Mouse (Mus musculus): ENCODE results near the gene Gm17617. TPM values are rescaled to one million over a fixed set of nuclear protein-coding genes. Genes with fewer than 3 reads are reported as not detected.
"Not testable (repeated sequence)": the region's sequence is repeated elsewhere in the genome, so short reads cannot be mapped to it uniquely, and the experiment has no call there.

Gm17617 gene
- polyA plus RNA-seq, 1 experiment, result not detected

DNA sequence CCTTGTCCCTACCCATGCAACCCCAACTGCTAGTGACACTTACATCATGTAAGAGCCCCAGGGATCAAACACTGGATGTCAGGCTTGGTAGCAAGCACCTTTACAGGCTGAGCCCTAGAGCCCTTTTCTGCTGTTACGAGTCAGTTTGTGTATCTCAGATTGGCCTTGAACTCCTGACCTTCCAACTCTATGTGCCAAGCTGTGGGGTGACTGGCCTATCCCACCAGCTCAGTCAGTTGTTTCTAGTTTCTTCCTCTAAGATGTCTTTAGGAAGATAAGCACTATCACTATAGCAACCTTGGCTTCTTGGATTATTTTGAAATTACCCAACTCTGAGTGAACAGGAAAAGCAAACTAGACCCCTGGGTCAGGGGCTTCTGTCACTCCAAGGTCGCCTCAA lies 30.0 kb downstream of the Gm17617 start:
- no peak for TF ChIP-seq POLR2A (IDR thresholded peaks at IDR 0.05; ENCODE audit: extremely low read depth, insufficient read depth, low read length)
- TF ChIP-seq CTCF (IDR thresholded peaks at IDR 0.05; ENCODE audit: extremely low read depth, insufficient read depth, low read length), result no peak
- Histone ChIP-seq H3K4me1 (ENCODE audit: control insufficient read depth, insufficient read depth, low read length) (peaks cover 11% of the 10 kb centered on the region), H3K27ac (ENCODE audit: insufficient read depth, low read length) (no peak overlapping the region), H3K4me3 (ENCODE audit: insufficient read depth, low read length) (no peak overlapping the region)

DNA sequence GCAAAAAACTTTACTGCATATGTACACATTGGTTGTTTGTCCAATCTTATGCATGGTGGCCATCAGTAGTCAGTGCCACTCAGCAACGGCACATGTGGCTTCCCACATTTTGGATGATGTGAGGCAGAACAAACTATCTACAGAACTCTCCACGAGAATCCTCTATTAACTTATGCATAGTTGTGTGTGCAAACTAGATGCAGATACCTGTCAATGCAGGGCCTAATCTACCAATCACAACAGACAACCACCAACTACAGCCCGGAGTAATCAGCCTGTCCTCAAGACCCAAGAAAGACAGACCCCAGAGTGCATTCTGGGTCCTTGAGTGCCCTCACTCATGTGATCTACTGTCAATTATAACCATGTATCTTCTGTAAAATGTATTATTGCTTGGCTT lies 31.0 kb downstream of the Gm17617 start:
- H3K27ac ChIP-seq (ENCODE audit: insufficient read depth, low read length), result no peak overlapping the region
- peaks cover 8% of the 10 kb centered on the region for H3K4me1 ChIP-seq (ENCODE audit: control insufficient read depth, insufficient read depth, low read length)
- no peak overlapping the region for H3K4me3 ChIP-seq (ENCODE audit: insufficient read depth, low read length)
- TF ChIP-seq POLR2A (IDR thresholded peaks at IDR 0.05; ENCODE audit: extremely low read depth, insufficient read depth, low read length) (no peak), CTCF (IDR thresholded peaks at IDR 0.05; ENCODE audit: extremely low read depth, insufficient read depth, low read length) (no peak)

DNA sequence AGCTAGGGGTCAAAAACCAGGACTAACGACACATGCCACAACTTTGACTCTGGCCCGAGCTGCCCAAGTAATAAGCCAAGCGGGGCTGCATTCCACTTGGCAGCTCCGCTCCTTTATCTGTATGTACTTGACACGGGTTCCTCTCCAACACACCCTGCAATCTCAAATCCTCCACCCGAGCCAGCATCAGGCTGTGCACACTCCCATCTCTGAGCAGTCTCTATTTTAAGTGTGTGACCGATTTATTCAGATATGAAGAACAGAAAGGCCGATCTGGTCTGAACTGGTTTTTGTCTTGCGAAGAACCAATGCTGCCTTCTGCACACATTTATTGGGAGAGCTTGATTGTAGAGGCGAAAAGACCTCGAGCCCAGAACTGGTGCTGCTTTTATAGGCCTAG lies 31.7 kb downstream of the Gm17617 start:
- Histone ChIP-seq H3K4me3 (ENCODE audit: insufficient read depth, low read length) (no peak overlapping the region), H3K4me1 (ENCODE audit: control insufficient read depth, insufficient read depth, low read length) (peaks cover 6% of the 10 kb centered on the region; the same call in 1 of the 2 replicates), H3K27ac (ENCODE audit: insufficient read depth, low read length) (no peak overlapping the region)
- TF ChIP-seq CTCF (IDR thresholded peaks at IDR 0.05; ENCODE audit: extremely low read depth, insufficient read depth, low read length) (no peak), POLR2A (IDR thresholded peaks at IDR 0.05; ENCODE audit: extremely low read depth, insufficient read depth, low read length) (no peak)

DNA sequence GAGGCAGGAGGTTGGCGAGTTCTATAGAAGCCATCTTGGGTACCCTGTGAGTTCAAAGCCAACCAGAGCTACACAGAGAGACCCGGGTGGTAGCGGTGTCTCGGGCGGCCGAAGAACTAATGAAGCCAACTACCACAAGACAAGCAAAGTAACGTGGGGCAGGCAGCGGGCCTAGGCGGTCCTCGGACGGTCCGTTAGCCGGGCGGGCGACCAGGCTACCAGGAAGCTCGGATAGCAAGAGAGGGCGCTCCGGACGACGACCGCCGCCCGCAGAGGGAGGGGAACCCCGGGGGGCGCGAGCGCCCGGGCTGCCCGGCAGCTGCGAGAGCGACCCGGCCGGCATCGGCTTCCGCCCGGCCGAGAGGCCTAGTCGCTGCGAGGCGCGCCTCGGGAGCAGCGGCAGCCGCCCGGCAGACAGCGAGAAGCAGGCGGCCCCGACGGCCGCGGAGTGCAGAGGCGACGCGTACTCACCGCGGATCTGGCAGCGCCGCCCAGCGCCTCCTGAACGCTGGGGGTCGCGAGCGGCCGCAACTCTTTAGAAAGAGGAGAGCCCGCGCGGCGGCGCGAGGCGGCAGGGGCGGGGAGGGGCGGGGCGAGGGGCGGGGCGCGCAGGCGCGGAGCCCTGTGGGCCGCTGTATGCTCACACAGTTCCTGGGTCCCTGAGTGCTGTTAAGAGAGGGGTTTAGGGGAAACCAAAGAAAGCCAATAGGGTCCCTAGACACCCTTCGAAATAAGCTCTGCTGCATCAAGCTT lies 33.4 kb downstream of the Gm17617 start, which contains the start of gene Uimc1:
TSS of gene Uimc1 (minus strand) at position 575 of the 753 bp plus-strand sequence.
- Histone ChIP-seq H3K27ac (ENCODE audit: insufficient read depth, low read length) (peak within 1 kb of the TSS; percentile 61; the same call in 1 of the 2 replicates), H3K4me3 (ENCODE audit: insufficient read depth, low read length) (peak within 1 kb of the TSS; percentile 47), H3K4me1 (ENCODE audit: control insufficient read depth, insufficient read depth, low read length) (peaks cover 1% of the 10 kb centered on the region; the same call in 1 of the 2 replicates)
- TF ChIP-seq POLR2A (IDR thresholded peaks at IDR 0.05; ENCODE audit: extremely low read depth, insufficient read depth, low read length) (peak; percentile 75), CTCF (IDR thresholded peaks at IDR 0.05; ENCODE audit: extremely low read depth, insufficient read depth, low read length) (no peak)

DNA sequence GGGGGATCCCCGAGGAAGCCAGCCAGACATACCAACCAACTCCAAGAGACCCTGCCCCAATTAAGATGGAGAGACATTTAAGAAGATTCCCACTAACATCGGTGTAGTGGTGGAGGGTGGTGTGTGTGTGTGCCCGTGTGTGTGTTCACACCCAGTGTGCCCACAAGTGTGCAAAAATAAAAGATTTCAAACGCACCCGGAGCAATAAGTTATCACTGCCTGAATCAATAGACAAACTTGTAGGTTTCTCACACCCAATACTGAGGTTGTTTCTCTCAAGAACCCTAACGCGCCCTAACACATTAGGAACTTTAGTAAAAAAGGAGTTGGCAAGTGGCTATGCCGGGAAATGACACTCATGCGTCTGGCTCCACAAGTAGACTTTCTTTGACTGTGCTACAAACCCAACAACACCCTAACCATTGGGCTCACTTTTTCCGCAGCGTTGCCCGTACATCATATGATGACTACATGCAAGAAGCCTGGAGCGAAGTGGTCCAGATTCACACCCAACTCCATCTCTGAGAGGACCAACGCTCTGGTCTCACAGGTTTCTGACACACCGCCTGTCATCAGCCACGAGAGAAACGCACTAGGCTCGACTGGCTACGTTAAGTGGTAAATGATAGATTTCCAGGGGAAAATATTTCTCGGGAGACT lies 34.2 kb downstream of the Gm17617 start:
- Histone ChIP-seq H3K4me3 (ENCODE audit: insufficient read depth, low read length) (peak overlapping the region; percentile 47), H3K4me1 (ENCODE audit: control insufficient read depth, insufficient read depth, low read length) (peaks cover 1% of the 10 kb centered on the region; the same call in 1 of the 2 replicates), H3K27ac (ENCODE audit: insufficient read depth, low read length) (no peak overlapping the region)
- TF ChIP-seq CTCF (IDR thresholded peaks at IDR 0.05; ENCODE audit: extremely low read depth, insufficient read depth, low read length), result no peak
- TF ChIP-seq POLR2A (IDR thresholded peaks at IDR 0.05; ENCODE audit: extremely low read depth, insufficient read depth, low read length), result no peak

DNA sequence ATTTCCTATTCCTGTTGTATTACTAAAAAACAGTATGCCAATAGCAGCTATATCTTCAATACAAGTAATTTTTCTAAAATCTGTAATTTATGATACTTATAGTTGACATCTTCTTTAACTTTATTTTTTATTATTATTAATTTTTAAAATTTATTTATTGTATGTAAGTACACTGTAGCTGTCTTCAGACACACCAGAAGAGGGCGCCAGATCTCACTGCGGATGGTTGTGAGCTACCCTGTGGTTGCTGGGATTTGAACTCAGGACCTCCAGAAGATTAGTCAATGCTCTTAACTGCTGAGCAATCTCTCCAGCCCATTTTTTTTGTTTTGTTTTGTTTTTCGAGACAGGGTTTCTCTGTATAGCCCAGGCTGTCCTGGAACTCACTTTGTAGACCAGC lies 35.5 kb downstream of the Gm17617 start:
- H3K27ac ChIP-seq (ENCODE audit: insufficient read depth, low read length); H3K4me3 ChIP-seq (ENCODE audit: insufficient read depth, low read length); H3K4me1 ChIP-seq (ENCODE audit: control insufficient read depth, insufficient read depth, low read length): not testable (repeated sequence)

DNA sequence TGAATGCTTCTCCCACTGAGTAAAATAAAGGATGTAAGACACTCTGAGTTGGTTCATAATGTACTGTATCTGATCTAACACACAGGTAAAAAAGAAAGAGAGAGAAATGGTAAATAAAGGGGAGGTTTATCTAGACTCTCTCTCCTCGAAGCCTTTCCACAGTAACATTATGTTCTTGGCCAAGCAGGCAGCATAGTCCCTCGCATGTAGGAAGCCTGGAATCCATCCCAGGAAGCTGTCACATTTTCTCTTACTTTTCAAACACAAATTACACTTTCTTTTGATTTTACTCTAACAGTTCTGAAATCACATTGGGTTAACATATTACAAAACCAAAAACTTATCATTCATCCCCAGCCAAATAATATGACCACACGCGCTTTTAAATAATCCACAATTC lies 40.8 kb downstream of the Gm17617 start:
- Histone ChIP-seq H3K27ac (ENCODE audit: insufficient read depth, low read length) (no peak overlapping the region), H3K4me1 (ENCODE audit: control insufficient read depth, insufficient read depth, low read length) (peaks cover 2% of the 10 kb centered on the region), H3K4me3 (ENCODE audit: insufficient read depth, low read length) (no peak overlapping the region)
- TF ChIP-seq POLR2A (IDR thresholded peaks at IDR 0.05; ENCODE audit: extremely low read depth, insufficient read depth, low read length), result no peak
- no peak for TF ChIP-seq CTCF (IDR thresholded peaks at IDR 0.05; ENCODE audit: extremely low read depth, insufficient read depth, low read length)

Other genes with a start within 250 kb of the Gm17617 start
- 62.2 and 66.0 TPM in 2 replicates for gene Unc5a, start 184.1 kb downstream of the Gm17617 start, polyA plus RNA-seq (2012; rRNA removed)
- 1.9 TPM in 2 replicates for gene Hk3, start 112.2 kb downstream of the Gm17617 start, polyA plus RNA-seq (2012; rRNA removed)
- 17.2 and 18.7 TPM in 2 replicates for gene Uimc1, start 33.2 kb downstream of the Gm17617 start, polyA plus RNA-seq (2012; rRNA removed)
- gene Zfp346, start 28.2 kb downstream of the Gm17617 start, polyA plus RNA-seq (2012; rRNA removed), result 41.0 and 41.1 TPM in 2 replicates
- gene Fgfr4, start 19.1 kb upstream of the Gm17617 start, polyA plus RNA-seq (2012; rRNA removed), result 0.08 and 0.10 TPM in 2 replicates
- gene Nsd1, start 76.2 kb upstream of the Gm17617 start, polyA plus RNA-seq (2012; rRNA removed), result 37.4 and 38.0 TPM in 2 replicates
- gene Prelid1, start 187.0 kb upstream of the Gm17617 start, polyA plus RNA-seq (2012; rRNA removed), result 168 and 177 TPM in 2 replicates
- gene Rab24, start 188.4 kb upstream of the Gm17617 start, polyA plus RNA-seq (2012; rRNA removed), result 148 and 163 TPM in 2 replicates
- 1.2 and 1.9 TPM in 2 replicates for gene Mxd3, start 196.3 kb upstream of the Gm17617 start, polyA plus RNA-seq (2012; rRNA removed)
- 53.0 and 57.0 TPM in 2 replicates for gene Lman2, start 229.2 kb upstream of the Gm17617 start, polyA plus RNA-seq (2012; rRNA removed)
- 40.2 and 44.9 TPM in 2 replicates for gene Rgs14, start 236.2 kb upstream of the Gm17617 start, polyA plus RNA-seq (2012; rRNA removed)

All from cortical plate, adult 2 months (tissue).